Mouse (Mus musculus): ENCODE measurements around the gene Tmem119. TPM values are rescaled to one million over a fixed set of nuclear protein-coding genes. Genes with fewer than 3 reads are reported as not detected.
A peak's percentile ranks its signal among the peaks of the same experiment; 100 is the strongest.

Tmem119 gene
- polyA plus RNA-seq, 1 experiment, result 1.2 TPM

GRCm38 (mm10) chr5:113828481-113828880 lies 28.2 kb upstream of the Tmem119 start:
- Histone ChIP-seq H3K36me3 (ENCODE audit: control insufficient read depth, insufficient read depth, low read length, poor library complexity, severe bottlenecking) (no peaks in the 10 kb centered on the region), H3K4me1 (ENCODE audit: control insufficient read depth, insufficient read depth, low read length) (no peaks in the 10 kb centered on the region), H3K9ac (ENCODE audit: low read depth, poor library complexity, severe bottlenecking) (no peak overlapping the region), H3K9me3 (replicated peaks; ENCODE audit: control insufficient read depth, insufficient read depth, low read length, poor library complexity, severe bottlenecking) (no peaks in the 10 kb centered on the region), H3K27me3 (ENCODE audit: control insufficient read depth, insufficient read depth, low read length, poor library complexity, severe bottlenecking) (no peaks in the 10 kb centered on the region), H3K27ac (ENCODE audit: insufficient read depth, low read length) (no peak overlapping the region), H3K4me3 (ENCODE audit: low read depth, low read length) (no peak overlapping the region)
- TF ChIP-seq CTCF (IDR thresholded peaks at IDR 0.05; ENCODE audit: low read depth, low read length) (no peak), EP300 (IDR thresholded peaks at IDR 0.05; ENCODE audit: insufficient read depth, low read depth, low read length) (no peak), POLR2A (IDR thresholded peaks at IDR 0.05; ENCODE audit: insufficient read depth, low read length) (no peak)

GRCm38 (mm10) chr5:113827991-113828411 lies 27.7 kb upstream of the Tmem119 start:
- Histone ChIP-seq H3K9ac (ENCODE audit: low read depth, poor library complexity, severe bottlenecking) (no peak overlapping the region), H3K4me1 (ENCODE audit: control insufficient read depth, insufficient read depth, low read length) (no peaks in the 10 kb centered on the region), H3K4me3 (ENCODE audit: low read depth, low read length) (no peak overlapping the region), H3K27ac (ENCODE audit: insufficient read depth, low read length) (no peak overlapping the region), H3K9me3 (replicated peaks; ENCODE audit: control insufficient read depth, insufficient read depth, low read length, poor library complexity, severe bottlenecking) (no peaks in the 10 kb centered on the region), H3K27me3 (ENCODE audit: control insufficient read depth, insufficient read depth, low read length, poor library complexity, severe bottlenecking) (no peaks in the 10 kb centered on the region), H3K36me3 (ENCODE audit: control insufficient read depth, insufficient read depth, low read length, poor library complexity, severe bottlenecking) (no peaks in the 10 kb centered on the region)
- TF ChIP-seq POLR2A (IDR thresholded peaks at IDR 0.05; ENCODE audit: insufficient read depth, low read length), result no peak
- TF ChIP-seq CTCF (IDR thresholded peaks at IDR 0.05; ENCODE audit: low read depth, low read length), result no peak
- no peak for TF ChIP-seq EP300 (IDR thresholded peaks at IDR 0.05; ENCODE audit: insufficient read depth, low read depth, low read length)

GRCm38 (mm10) chr5:113826619-113827018 lies 26.3 kb upstream of the Tmem119 start:
- TF ChIP-seq POLR2A (IDR thresholded peaks at IDR 0.05; ENCODE audit: insufficient read depth, low read length) (no peak), CTCF (IDR thresholded peaks at IDR 0.05; ENCODE audit: low read depth, low read length) (no peak), EP300 (IDR thresholded peaks at IDR 0.05; ENCODE audit: insufficient read depth, low read depth, low read length) (no peak)
- H3K9me3 ChIP-seq (replicated peaks; ENCODE audit: control insufficient read depth, insufficient read depth, low read length, poor library complexity, severe bottlenecking), result no peaks in the 10 kb centered on the region
- H3K27ac ChIP-seq (ENCODE audit: insufficient read depth, low read length), result no peak overlapping the region
- no peaks in the 10 kb centered on the region for H3K36me3 ChIP-seq (ENCODE audit: control insufficient read depth, insufficient read depth, low read length, poor library complexity, severe bottlenecking)
- no peak overlapping the region for H3K4me3 ChIP-seq (ENCODE audit: low read depth, low read length)
- H3K4me1 ChIP-seq (ENCODE audit: control insufficient read depth, insufficient read depth, low read length), result no peaks in the 10 kb centered on the region
- H3K9ac ChIP-seq (ENCODE audit: low read depth, poor library complexity, severe bottlenecking), result no peak overlapping the region
- no peaks in the 10 kb centered on the region for H3K27me3 ChIP-seq (ENCODE audit: control insufficient read depth, insufficient read depth, low read length, poor library complexity, severe bottlenecking)

DNA sequence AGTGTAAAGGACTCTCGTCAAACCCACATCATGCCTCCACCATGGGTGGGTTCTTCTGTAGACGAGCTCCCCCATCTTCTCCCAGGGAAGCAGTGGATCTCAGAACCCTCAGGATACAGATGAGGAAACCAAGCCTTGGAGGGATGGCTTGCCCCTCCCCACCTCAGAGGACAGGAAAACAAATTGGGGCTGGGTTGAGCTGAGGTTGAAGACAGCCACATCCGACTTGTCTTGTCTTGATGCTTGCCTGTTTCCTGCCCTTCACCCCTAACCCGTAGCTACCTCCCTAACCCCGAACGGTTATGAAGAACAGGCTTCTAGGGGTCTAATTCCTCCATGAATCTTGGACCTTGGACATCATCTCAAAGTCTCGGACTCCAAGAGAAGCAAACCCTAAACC lies 25.2 kb upstream of the Tmem119 start:
- no peak overlapping the region for H3K4me3 ChIP-seq (ENCODE audit: low read depth, low read length)

GRCm38 (mm10) chr5:113824228-113824627 lies 23.9 kb upstream of the Tmem119 start:
- no peak for TF ChIP-seq CTCF (IDR thresholded peaks at IDR 0.05; ENCODE audit: low read depth, low read length)
- TF ChIP-seq POLR2A (IDR thresholded peaks at IDR 0.05; ENCODE audit: insufficient read depth, low read length), result no peak
- no peak for TF ChIP-seq EP300 (IDR thresholded peaks at IDR 0.05; ENCODE audit: insufficient read depth, low read depth, low read length)
- Histone ChIP-seq H3K9ac (ENCODE audit: low read depth, poor library complexity, severe bottlenecking) (no peak overlapping the region), H3K4me3 (ENCODE audit: low read depth, low read length) (no peak overlapping the region)

More for the DNA sequence above, 25.2 kb upstream of the Tmem119 start:
- TF ChIP-seq POLR2A (IDR thresholded peaks at IDR 0.05; ENCODE audit: insufficient read depth, low read length) (no peak), EP300 (IDR thresholded peaks at IDR 0.05; ENCODE audit: insufficient read depth, low read depth, low read length) (no peak), CTCF (IDR thresholded peaks at IDR 0.05; ENCODE audit: low read depth, low read length) (no peak)
- Histone ChIP-seq H3K4me1 (ENCODE audit: control insufficient read depth, insufficient read depth, low read length) (no peaks in the 10 kb centered on the region), H3K27ac (ENCODE audit: insufficient read depth, low read length) (no peak overlapping the region), H3K9ac (ENCODE audit: low read depth, poor library complexity, severe bottlenecking) (no peak overlapping the region), H3K27me3 (ENCODE audit: control insufficient read depth, insufficient read depth, low read length, poor library complexity, severe bottlenecking) (no peaks in the 10 kb centered on the region), H3K36me3 (ENCODE audit: control insufficient read depth, insufficient read depth, low read length, poor library complexity, severe bottlenecking) (no peaks in the 10 kb centered on the region), H3K9me3 (replicated peaks; ENCODE audit: control insufficient read depth, insufficient read depth, low read length, poor library complexity, severe bottlenecking) (no peaks in the 10 kb centered on the region)

GRCm38 (mm10) chr5:113818572-113818971 lies 18.3 kb upstream of the Tmem119 start:
- Histone ChIP-seq H3K4me3 (ENCODE audit: low read depth, low read length) (peak overlapping the region; percentile 8; the same call in 1 of the 2 replicates), H3K36me3 (ENCODE audit: control insufficient read depth, insufficient read depth, low read length, poor library complexity, severe bottlenecking) (no peaks in the 10 kb centered on the region), H3K9ac (ENCODE audit: low read depth, poor library complexity, severe bottlenecking) (no peak overlapping the region), H3K4me1 (ENCODE audit: control insufficient read depth, insufficient read depth, low read length) (peaks cover 3% of the 10 kb centered on the region), H3K27ac (ENCODE audit: insufficient read depth, low read length) (no peak overlapping the region), H3K27me3 (ENCODE audit: control insufficient read depth, insufficient read depth, low read length, poor library complexity, severe bottlenecking) (no peaks in the 10 kb centered on the region), H3K9me3 (replicated peaks; ENCODE audit: control insufficient read depth, insufficient read depth, low read length, poor library complexity, severe bottlenecking) (no peaks in the 10 kb centered on the region)
- no peak for TF ChIP-seq EP300 (IDR thresholded peaks at IDR 0.05; ENCODE audit: insufficient read depth, low read depth, low read length)
- no peak for TF ChIP-seq POLR2A (IDR thresholded peaks at IDR 0.05; ENCODE audit: insufficient read depth, low read length)
- no peak for TF ChIP-seq CTCF (IDR thresholded peaks at IDR 0.05; ENCODE audit: low read depth, low read length)

More at GRCm38 (mm10) chr5:113824228-113824627, 23.9 kb upstream of the Tmem119 start:
- Histone ChIP-seq H3K27me3 (ENCODE audit: control insufficient read depth, insufficient read depth, low read length, poor library complexity, severe bottlenecking) (no peaks in the 10 kb centered on the region), H3K27ac (ENCODE audit: insufficient read depth, low read length) (no peak overlapping the region), H3K4me1 (ENCODE audit: control insufficient read depth, insufficient read depth, low read length) (no peaks in the 10 kb centered on the region), H3K9me3 (replicated peaks; ENCODE audit: control insufficient read depth, insufficient read depth, low read length, poor library complexity, severe bottlenecking) (no peaks in the 10 kb centered on the region), H3K36me3 (ENCODE audit: control insufficient read depth, insufficient read depth, low read length, poor library complexity, severe bottlenecking) (no peaks in the 10 kb centered on the region)
